Mouse (Mus musculus) gastrocnemius, adult 2 months (tissue): ENCODE data around the gene Ric8b. TPM values are rescaled to one million over a fixed set of nuclear protein-coding genes. Genes with fewer than 3 reads are reported as not detected.

ENCODE experiments used
- DNase-seq: peaks from one replicate; pipeline ENCODE4 v3.0.0; 2022
- H3K27ac ChIP-seq: fragments of 200-600 bp; 2 replicates; pipeline ENCODE4 v1.8.1; 2022; ENCODE audit warnings: mild to moderate bottlenecking
- H3K4me3 ChIP-seq: fragments of 200-600 bp; 2 replicates; pipeline ENCODE4 v1.8.1; 2022; ENCODE audit warnings: mild to moderate bottlenecking, moderate library complexity
- CTCF ChIP-seq: fragments of 200-600 bp; IDR thresholded peaks from 2 replicates; pipeline ENCODE4 v1.8.1; 2022; ENCODE audit warnings: antibody characterized with exemption, mild to moderate bottlenecking, moderate library complexity
- intact Hi-C: fragments of 180-260 bp; cut with DNase I; formaldehyde crosslinking; loops from one replicate; pipeline ENCODE4 v1.15.1; 2025
- total RNA-seq, 2 experiments: library from RNA; stranded (reverse); gene quantifications; 2 replicates each; pipeline ENCODE4 v1.2.3; 2021

Ric8b gene
- total RNA-seq, 2 experiments from 2014 or later, result 35.5 to 54.4 TPM

DNA sequence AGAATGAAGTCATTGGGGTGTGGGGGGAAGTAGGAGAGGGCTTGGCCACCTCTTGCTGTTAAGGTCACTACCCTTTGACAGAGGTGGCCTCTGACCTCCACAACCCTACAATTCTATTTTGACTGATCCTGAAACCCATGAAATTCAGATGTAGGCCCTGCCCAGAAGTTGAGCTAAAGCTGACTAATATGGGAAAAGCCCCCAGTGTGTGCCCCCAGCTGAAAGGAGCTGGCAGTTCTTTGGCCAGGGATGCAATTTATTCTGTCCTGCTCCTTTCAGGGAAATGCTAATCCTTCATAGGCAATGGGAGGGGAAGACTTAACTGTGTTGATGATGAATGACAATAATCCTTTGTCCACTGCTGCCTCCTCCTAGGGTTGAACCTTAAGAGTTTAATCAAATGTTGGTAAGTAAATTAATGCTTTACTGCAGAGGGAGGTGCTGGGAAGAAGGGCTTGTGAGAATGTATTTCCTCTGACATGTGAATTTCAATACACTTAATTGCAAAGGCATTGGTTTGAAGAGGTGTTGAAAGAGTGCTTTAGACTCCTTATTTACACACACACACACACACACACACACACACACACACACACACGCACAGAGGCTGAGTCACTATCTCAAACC is 6.5 kb upstream of the Ric8b start:
- H3K27ac ChIP-seq, result no peak overlapping the region
- no peak for TF ChIP-seq CTCF
- intact Hi-C loops, result no loop called here
- H3K4me3 ChIP-seq, result no peak overlapping the region
- DNase-seq, result no peak

DNA sequence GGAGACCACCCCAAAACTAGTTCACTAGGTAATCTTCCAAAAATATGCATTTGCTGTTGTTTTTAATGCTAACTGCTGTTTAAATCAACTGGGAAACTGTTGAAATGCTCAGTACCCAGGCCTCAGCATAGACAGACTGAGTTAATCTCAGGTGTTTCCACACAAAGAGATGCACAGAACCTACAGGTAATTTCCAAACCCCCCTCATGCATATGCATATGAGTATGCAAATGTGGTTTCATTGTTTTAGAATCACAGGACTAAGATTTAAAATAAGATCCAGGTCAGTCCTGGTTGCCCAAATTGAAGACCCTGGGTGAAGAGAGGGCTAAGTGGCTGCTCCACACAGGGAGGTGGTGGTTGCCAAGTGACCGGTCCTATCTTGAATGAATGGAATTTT is 4.3 kb upstream of the Ric8b start:
- no peak for DNase-seq
- H3K27ac ChIP-seq, result no peak overlapping the region
- TF ChIP-seq CTCF, result no peak
- intact Hi-C loops, result no loop called here
- H3K4me3 ChIP-seq, result no peak overlapping the region

DNA sequence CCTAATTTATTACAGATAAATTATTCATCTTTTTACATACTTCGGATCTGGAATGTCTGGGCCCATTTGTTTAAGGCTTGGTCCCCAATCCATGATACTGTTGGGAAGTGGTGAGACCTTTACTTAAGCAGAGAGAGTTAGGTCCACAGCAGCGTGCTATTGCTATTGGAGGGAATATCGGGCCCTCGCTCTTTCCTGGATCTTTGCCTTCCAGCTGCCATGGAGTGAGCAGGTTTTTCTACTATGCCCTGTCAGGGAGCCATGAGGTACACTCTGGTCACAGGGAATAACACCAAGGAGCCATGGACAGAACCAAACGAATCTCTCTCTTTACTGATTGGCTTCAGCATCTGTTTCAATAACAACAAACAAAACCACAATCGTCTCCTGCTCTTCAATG is 1.9 kb upstream of the Ric8b start:
- intact Hi-C loops, result loop anchor here (5.0 kb wide), 2 partner anchors 78 to 187 kb away; partner anchors contain the start of genes Fhl4 and Tmem263
- DNase-seq, result no peak
- no peak for TF ChIP-seq CTCF

DNA sequence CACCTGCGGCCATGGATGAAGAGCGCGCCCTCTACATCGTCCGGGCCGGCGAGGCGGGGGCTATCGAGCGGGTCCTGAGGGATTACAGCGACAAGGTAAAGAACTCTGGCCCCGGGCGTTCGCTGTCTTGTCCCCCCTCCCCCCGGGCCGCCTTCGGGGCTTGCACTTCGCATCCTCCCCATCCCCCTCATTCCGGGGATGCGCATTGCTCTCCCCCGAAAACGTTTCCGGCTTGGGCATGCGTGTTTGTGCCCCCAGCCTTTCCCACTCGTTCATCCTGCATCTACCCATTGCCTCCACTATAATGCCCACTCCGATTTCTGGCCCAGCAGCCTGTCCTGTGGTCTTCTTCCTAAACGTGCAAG is 297 bp downstream of the Ric8b start:
- intact Hi-C loops, result loop anchor here (5.0 kb wide), 2 partner anchors 80 to 185 kb away; partner anchors contain the start of genes Fhl4 and Tmem263
- no peak for DNase-seq
- TF ChIP-seq CTCF, result no peak
- peak overlapping the region; percentile 99 for H3K27ac ChIP-seq
- peak overlapping the region; percentile 98 for H3K4me3 ChIP-seq

More for the DNA sequence above, 1.9 kb upstream of the Ric8b start:
- Histone ChIP-seq H3K27ac (no peak overlapping the region), H3K4me3 (no peak overlapping the region)

DNA sequence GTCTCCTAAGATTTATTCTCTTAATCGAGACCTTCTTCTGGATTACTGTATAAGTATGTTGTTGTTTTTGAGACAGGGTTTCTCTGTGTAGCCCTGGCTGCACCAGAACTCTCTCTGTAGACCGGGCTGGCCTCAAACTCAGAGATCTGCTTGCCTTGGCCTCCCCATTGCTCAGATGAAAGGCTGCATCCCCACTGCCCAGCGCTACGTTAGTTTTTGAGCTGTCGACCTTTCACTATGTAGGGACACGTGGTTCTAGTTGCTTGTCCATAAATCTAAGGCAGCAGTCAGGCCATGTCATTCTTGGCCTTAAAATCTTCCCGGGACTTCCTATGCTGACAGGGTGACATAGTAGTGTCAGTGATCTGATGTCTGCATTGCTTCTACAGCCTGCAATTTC is 8.9 kb downstream of the Ric8b start:
- H3K27ac ChIP-seq, result peak overlapping the region; percentile 87
- TF ChIP-seq CTCF, result no peak
- intact Hi-C loops, result no loop called here
- H3K4me3 ChIP-seq, result peak overlapping the region; percentile 11; the same call in 1 of the 2 replicates
- DNase-seq, result peak; percentile 37

DNA sequence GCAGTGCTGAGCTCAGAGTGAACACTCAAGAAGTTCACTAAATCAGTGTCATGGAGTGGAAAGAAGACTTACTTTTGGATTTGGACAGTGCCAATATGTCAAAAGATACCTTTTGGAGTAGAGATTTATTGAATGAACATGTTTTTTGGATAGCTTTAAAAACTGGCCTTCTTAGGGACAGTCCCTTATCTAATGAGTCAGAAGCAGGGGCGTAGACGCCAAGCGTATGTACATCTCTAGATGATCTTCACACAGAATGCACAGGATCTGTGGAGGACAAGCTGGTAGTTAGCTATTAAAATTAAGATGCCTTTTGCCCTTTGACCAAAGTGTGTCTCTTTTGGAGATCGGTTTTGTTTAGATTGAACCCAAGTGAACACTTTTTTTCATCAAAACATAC is 9.5 kb downstream of the Ric8b start:
- intact Hi-C loops, result no loop called here
- Histone ChIP-seq H3K4me3 (no peak overlapping the region), H3K27ac (peak overlapping the region; percentile 87)
- DNase-seq, result no peak
- no peak for TF ChIP-seq CTCF

DNA sequence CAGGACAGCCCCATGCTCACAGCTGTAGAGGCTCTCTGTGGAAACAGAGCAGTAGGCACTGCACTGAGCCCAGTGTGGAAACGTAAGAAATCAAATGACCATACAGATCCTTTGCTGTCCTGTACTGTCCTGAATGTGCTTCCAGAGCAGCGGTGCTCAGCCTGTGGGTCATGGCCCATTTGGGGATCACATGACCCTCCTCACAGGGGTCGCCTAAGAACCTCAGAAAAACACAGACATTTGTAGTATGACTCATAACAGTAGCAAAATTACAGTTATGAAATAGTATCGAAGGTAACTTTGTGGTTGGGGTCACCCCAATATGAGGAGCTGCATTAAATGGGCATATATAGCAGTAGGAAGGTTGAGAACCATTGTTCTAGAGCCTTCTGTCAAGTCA is 11.0 kb downstream of the Ric8b start:
- TF ChIP-seq CTCF, result no peak
- intact Hi-C loops, result no loop called here

DNA sequence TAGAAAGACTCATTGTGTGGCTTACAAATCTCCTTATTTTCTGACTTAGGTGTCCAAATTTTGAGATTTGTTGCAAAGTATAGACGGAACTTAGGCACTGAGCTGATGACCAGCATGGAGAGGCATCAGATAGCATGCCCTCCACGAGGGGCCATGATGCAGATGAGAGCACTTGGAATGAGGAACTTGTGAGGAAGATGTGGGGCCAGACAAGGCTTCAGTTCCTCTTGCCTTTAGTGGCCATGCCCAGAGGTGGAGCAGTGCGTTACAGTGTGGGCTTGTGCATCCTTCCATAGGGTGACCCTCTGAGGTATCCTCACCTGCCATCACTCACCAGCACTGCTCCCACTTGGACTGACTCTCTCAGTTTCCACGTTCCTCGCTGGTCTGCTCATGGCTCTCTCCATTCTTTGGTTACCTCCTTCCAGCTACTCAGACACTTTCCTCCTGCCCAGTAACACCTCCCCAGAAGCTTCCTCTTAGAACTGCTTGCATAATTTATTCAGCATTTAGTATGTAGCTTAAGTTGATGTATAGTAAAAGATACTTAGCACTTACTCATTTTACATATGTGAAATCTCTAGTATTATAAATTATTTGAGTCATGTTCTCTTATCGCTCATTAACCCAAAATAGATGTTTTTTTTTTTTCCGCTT is 18.3 kb downstream of the Ric8b start:
- TF ChIP-seq CTCF, result no peak
- H3K27ac ChIP-seq, result peak overlapping the region; percentile 88
- H3K4me3 ChIP-seq, result no peak overlapping the region
- DNase-seq, result no peak
- intact Hi-C loops, result loop anchor here (2.0 kb wide), 1 partner anchor 33 kb away; no protein-coding TSS in a partner anchor

More for the DNA sequence above, 11.0 kb downstream of the Ric8b start:
- Histone ChIP-seq H3K27ac (peak overlapping the region; percentile 48; the same call in 1 of the 2 replicates), H3K4me3 (no peak overlapping the region)
- DNase-seq, result no peak

DNA sequence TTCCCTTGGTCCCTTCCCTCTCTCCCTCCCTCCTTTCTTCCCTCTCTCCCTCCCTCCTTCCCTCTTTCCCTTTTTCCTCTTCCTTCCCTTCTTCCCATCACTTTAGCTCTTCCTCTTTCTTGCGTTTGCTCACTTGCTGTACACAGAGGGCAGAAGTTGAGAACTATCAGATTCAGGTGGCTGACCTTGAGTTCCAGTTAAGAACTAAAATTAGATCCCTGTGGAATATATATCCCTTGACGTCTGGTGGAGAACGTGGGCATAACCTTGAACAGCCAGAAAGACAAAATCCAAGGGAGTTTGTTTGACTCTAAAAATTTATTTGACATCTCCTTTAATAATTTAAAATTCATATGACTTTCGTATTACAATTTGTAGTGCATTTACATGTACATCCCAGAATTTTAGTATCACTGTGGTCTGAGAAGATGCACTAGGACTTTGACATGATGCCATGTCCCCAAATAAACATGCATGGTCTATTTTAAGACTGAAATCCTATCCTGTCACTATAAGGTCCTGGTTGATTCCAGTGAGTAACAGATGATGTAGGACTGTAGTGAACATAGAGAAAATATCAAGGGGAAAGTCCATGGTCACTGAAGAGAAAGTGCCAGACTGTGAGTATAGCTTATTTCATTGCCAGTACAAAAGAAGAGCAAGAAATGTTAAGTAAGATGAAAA is 19.6 kb downstream of the Ric8b start:
- Histone ChIP-seq H3K27ac (peak overlapping the region; percentile 88), H3K4me3 (peak overlapping the region; percentile 57)
- DNase-seq, result no peak
- TF ChIP-seq CTCF, result no peak
- intact Hi-C loops, result loop anchor here (2.0 kb wide), 1 partner anchor 32 kb away; no protein-coding TSS in a partner anchor

DNA sequence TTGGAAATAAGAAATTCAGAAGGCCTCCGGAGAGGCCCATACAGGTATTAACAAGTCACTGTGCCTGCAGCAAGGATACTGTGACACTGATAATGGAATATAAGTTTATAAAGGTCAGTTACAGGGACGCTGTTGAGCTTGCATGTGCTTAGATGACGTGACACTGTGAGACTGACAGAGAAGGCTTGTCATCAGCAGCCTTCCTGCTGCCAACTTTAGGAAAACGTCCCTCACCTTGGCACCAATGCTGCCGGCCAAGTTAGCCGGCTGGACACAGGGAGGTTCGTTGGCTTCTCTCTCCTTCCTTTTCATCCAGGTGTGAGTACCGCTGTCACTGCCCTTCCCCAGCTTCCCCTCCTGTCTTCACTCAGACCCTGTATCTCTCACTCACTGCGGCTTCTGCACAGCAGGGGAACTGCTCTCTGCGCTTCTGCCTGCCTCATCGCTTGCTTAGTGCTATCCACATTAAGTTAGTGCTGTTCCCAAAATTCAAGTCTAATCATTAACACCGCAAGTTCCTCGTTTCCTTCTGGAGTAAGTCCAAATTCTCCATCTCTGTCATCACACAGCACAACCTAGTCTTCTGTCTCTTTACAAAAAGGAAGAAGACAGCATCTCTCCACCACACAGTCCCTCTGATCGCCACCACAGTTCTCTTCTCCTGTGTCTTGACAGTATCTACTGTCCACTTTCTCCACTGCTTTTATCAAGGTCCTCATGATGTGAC is 20.8 kb downstream of the Ric8b start:
- H3K27ac ChIP-seq, result peak overlapping the region; percentile 88
- peak overlapping the region; percentile 57 for H3K4me3 ChIP-seq
- TF ChIP-seq CTCF, result no peak
- DNase-seq, result peak; percentile 37
- intact Hi-C loops, result no loop called here

DNA sequence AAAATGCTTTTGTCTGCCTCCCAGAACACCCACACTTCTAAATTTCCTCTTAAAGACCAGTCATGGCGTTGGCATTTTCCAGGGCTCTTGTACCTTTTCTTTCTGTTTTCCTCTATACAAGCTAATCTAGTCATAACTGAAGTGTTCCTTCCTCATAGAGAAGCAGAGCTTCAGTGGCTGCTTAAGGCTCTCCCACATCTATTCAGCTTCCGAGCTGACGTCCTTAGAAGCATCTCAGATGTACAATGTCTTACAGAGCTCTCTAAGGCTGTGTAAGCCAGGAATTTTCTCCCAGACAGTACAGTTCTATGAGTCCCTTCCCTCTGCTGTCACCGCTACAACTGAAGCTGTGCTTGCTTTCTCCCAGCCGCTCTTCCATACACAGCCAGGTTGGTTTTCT is 21.5 kb downstream of the Ric8b start:
- peak overlapping the region; percentile 88 for H3K27ac ChIP-seq
- no peak for DNase-seq
- intact Hi-C loops, result no loop called here
- TF ChIP-seq CTCF, result no peak
- peak overlapping the region; percentile 57 for H3K4me3 ChIP-seq

DNA sequence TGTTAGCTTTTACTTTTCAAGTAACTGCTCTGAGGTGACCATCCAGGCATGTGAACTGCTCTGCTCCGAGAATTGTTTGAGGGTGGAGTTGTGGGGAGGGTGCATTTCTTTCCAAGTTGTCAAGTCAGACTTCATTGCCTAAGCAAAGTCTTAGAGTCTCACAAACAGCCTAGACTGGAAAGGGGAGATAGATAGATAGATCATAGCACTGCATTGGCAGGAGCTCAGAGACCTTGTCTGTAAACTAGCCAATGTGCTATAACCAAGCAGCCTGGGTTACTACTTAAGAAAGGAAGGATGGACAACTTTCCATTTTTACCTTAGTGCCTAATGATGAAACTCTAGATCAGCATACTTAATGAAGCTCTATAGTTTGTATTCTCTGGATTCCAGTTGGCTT is 22.9 kb downstream of the Ric8b start:
- TF ChIP-seq CTCF, result no peak
- peak overlapping the region; percentile 88 for H3K27ac ChIP-seq
- H3K4me3 ChIP-seq, result no peak overlapping the region
- intact Hi-C loops, result no loop called here
- DNase-seq, result no peak
